Mouse (Mus musculus) monocyte, adult 2 months (primary cell): Measurements from ENCODE around the gene Abhd10.
A peak's percentile ranks its signal among the peaks of the same experiment; 100 is the strongest.

Experiments used
- DNase-seq, 2 experiments: peaks; one replicate each; pipeline ENCODE4 v3.0.0; 2022; ENCODE audit warnings: low spot score in 2 of 2, low read depth in 1 of 2

Abhd10 gene

GRCm38 (mm10) chr16:45729163-45729562, 13.6 kb downstream of the Abhd10 start:
- DNase-seq, result no peak

DNA sequence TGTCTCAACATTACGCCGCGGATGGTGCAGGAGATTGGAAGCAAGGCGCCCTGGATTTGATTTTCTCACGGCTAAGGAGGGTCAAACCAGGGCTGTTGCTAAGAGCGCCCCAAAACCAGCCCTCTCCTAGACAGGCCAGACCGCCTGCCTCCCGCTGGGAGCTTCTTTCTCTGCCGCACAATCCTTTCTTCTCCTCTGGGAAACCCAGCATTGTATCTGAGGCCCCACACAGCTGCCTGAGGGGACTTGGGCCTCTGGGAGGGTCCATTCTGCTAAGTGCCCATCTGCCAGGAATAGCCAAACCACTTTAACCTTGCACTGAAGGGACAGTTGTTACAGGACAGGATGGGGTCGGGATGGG, 18.0 kb downstream of the Abhd10 start:
- no peak for DNase-seq

DNA sequence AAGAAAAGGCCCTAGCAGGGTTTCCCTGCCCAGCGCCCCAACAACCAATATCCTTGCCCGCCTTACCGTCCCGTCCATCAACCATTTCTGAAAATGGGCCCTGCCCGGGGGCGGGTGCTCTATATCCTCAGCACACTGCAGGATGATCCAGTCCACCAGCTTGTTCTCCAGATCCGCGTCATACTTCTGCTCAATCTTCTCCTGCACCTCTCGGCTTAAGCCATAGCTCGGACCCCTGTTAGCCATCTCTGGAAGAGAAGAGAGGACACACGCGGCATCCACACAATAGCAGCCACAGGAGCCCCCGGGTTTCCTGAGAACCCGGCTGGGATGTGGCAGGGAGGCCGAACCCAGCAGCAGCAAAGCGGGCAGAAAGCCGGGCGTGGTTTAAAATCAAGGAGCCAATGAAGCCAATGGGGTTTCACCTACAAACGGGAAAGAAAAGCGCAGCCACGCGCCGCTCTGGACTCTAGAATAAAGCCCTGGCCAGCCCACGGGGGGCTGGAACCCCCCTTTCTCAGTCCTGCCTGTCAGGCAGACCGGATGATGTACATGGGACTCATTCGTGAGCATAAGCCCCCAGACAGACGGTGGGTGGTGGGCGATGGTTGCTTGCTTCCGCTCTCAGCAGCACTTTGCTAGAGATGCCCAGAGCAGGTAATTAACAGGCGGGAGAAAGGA, 18.6 kb downstream of the Abhd10 start, which contains the start of gene Tagln3:
Tagln3 (minus strand) TSS at position 548 of the 681 bp plus-strand sequence.
- DNase-seq, result no peak

DNA sequence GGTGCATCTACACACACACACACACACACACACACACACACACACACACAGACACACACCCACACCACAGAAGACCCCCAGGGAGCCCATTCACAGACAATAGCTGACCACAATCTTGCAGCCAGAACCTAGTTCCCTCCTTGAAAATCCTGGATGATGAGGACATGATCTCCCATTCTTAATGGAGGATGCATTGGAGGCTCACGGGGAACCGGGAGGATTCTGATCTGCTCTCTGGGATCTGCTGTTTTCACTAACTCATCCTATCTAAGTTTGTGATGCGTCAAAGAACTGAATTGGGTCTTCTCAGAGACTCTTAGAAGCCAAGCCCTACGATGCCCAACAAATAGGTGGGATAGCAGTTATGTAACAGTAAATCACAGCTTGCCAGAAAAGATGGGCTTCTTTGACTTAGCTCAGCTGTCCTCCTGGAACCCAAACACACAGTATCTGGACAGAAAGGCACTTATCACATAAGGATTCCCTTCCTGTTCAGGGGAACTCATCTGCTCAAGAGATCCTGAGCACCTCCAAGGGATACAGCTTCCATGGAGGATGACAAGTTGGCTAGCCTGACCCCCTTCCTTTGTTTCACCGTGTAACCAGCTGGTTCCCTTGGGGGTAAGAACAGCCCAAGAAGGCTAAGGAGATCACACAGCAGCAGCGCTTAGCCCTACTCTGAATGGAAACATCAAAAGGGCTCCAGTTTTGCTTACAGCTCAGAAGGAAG, 19.4 kb downstream of the Abhd10 start:
- no peak for DNase-seq

- DNase-seq, result no peak
Measured at GRCm38 (mm10) chr16:45722460-45722951, 20.2 kb downstream of the Abhd10 start.

- DNase-seq, result no peak
Measured at GRCm38 (mm10) chr16:45720022-45720630, 22.6 kb downstream of the Abhd10 start.

GRCm38 (mm10) chr16:45718296-45718695, 24.5 kb downstream of the Abhd10 start:
- no peak for DNase-seq

DNA sequence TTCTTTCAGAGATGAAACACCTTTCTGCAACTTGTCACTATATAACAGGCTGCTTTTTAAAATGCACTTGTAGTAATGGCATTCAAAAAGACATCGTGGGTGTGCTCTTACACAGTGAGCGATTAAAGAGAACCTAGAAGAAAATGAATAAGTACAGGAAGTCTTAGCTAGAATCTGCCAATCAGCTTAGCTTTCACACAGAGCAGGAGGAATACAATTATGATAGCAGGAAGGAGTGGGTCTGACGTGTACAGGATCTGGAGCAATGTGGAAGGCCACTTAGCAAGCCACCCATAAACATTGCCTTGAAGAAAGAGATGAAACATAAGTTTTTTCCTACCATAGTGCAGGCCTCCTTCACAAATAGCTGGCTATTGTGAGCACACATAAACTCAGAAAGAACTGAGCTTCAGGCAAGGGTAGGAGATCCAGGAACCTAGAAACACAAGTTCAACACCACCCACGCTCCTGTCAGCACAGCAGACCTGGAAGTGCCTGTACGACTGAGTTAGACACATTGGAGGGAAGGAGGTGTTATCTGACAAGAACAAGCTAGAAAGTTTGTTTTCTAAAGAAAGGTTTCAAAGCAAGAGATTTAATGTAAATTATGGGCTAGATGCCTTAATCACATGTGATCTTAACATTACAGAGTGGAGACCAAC, 28.1 kb downstream of the Abhd10 start:
- DNase-seq, result no peak

DNA sequence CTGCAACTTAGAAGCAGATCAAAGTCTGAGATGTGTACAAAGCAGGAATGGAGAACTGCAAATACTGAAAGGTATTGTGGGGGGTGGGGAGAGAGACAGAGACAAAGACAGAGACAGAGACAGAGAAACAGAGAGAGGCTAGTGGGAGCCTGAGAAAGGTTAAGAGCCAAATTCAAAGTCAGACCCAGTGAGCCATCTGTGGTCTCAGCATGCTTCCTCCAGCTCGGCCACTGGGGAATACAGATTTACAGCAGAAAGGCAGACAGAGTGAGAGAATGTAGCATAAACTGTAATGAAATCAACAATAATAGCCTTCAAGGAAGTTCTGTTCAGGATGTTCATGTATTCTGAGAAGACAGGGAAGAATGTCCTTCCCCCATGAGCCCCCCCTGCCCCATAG, 28.9 kb downstream of the Abhd10 start:
- DNase-seq, result no peak

GRCm38 (mm10) chr16:45713261-45713660, 29.5 kb downstream of the Abhd10 start:
- DNase-seq, result no peak

DNA sequence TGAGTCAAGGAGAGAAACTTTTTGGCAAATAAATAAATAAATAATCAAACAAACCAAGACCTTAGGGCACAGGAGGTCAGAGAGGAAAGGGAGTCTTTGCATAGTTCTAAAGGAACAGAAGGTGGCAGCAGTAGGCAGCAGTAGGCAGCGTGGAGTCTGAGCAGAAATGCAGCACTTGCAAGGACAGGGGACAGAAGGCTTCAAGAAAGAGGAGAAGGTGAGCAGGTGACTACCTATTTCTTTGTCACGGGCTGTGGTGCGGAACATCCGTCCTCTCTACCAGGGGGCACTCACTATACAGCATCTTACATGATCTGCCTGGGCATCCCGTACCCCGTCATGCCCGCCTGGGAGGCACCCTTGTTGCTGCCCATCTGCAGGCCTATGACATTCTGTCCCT, 31.5 kb downstream of the Abhd10 start:
- DNase-seq, result no peak

GRCm38 (mm10) chr16:45699301-45699700, 43.5 kb downstream of the Abhd10 start:
- DNase-seq, result no peak

DNA sequence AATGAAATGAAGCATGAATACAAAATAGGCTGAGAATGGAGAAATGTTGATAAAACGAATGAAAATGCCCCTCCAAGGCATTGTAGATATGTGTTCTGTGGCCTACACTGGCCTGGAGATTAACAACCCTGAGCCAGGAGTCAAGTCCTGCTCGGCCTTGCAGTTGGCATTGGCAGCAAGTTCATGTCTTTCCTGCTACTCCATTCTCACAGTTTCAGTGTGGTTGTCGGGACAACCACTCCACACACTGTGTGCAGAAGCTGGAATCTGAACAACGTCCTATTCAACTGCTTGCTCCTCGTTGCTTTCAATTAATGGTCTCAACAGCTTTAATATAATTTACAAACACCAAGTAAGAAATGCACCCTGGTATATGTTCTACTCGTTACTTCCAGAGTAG, 44.8 kb downstream of the Abhd10 start:
- DNase-seq, result no peak

GRCm38 (mm10) chr16:45695445-45696160, 47.2 kb downstream of the Abhd10 start:
- DNase-seq, result no peak

GRCm38 (mm10) chr16:45693558-45693957, 49.2 kb downstream of the Abhd10 start, which contains the start of gene Tmprss7:
Tmprss7 (minus strand) TSS chr16:45693658.
- no peak for DNase-seq

DNA sequence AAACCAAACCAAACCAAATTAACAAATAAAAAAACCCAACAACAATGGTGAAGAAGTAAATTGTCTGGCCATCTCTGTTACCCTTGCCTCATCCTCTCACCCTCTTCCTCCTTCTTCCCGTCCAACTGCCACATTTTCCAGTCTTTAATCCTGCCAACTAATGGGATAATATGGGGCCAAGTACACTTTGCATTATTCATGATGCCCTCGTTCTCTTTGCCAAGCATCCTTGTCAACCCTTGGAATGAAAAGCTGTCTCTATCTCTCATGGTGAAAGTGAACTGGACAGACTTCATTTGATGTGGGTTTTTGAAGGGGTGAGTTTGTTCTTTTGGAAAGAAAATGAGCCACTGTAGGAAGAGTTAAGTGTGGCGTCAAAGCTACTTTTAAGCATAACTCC, 49.9 kb downstream of the Abhd10 start:
- no peak for DNase-seq

DNA sequence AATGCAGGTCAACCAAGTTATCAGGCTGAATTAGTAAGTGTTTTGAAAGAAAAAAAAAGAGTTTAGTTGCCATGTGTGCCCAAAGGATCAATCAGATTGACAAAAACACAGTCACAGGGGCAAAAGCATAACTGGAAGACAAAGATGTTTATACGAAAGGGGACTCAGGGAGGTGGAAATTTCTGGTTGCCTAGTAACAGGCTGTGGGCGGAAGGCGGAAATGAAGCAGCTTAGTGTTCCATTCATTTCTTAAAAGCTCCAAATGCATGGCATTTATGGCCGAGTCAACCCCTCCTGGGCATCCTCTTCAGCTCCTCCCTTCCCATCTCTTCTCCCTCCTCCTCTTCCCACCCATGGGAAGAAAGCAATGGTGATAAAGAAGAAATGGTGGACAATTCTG, 52.6 kb downstream of the Abhd10 start:
- no peak for DNase-seq

DNA sequence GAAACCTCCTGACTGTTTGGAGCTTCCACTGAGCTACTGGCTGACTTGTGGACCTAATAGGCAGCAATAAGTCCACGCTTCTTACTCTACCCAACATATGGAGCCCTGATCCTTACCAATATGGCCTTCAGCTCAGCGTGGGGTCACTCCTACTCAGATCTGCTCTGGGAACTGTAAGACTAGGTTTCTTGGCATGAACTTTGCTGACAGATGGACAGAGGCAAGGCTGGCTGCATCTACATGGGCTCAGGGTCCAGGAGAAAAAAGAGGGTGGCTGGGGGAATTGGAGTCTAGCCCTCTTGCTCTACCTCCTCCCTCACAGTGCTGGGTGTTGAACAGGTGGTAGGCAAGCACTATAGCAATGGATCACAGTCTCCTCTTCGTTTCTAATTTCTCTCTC, 55.9 kb downstream of the Abhd10 start:
- DNase-seq, result no peak

GRCm38 (mm10) chr16:45685295-45685694, 57.5 kb downstream of the Abhd10 start:
- no peak for DNase-seq

DNA sequence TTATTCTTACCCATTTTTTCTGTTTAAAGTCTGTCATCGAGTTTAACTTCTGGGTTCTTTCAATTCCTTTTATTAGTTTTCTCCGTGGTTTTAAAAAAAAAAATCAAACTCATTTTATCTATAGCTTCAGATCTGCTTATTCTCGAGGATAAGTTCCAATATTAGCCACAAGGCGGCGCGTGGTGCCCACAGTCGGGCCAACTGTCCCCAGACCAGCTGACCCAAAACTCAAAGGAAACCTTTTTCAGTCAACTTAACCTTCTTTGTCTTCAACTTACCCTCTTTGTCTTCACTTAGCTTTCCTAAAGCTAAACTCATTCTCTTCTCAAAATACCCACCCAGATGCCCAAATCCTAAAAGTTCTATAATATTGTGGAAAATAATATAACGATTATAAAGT, 57.9 kb downstream of the Abhd10 start:
- peak in 1 of 2 experiments; percentile 16 for DNase-seq
